Mouse (Mus musculus) heart, embryonic 15.5 days (tissue): Measurements from ENCODE around the gene Gigyf1. TPM values are rescaled to one million over a fixed set of nuclear protein-coding genes. Genes with fewer than 3 reads are reported as not detected.
A peak's percentile ranks its signal among the peaks of the same experiment; 100 is the strongest.

ENCODE experiments used
- ATAC-seq: fragments of 200-750 bp; cut with Nextera tagmentation; replicated peaks from 2 replicates; pipeline ENCODE4 v1.8.0; 2017; ENCODE audit warnings: low read depth, moderate TSS enrichment; ENCODE audit not compliant: insufficient number of reproducible peaks, insufficient read depth, low FRiP score
- H3K27ac ChIP-seq: fragments of 300-500 bp; sonication (generic); 2 replicates; pipeline ENCODE4 v1.5.1; 2015; ENCODE audit warnings: mild to moderate bottlenecking, inconsistent platforms
- H3K27me3 ChIP-seq: fragments of 300-500 bp; sonication (generic); 2 replicates; pipeline ENCODE4 v1.6.1; 2015; ENCODE audit warnings: inconsistent platforms
- H3K36me3 ChIP-seq: fragments of 300-500 bp; sonication (generic); 2 replicates; pipeline ENCODE4 v1.6.1; 2015; ENCODE audit warnings: mild to moderate bottlenecking, inconsistent platforms
- H3K4me1 ChIP-seq: fragments of 300-500 bp; sonication (generic); replicated peaks from 2 replicates; pipeline ENCODE4 v1.6.1; 2015; ENCODE audit warnings: inconsistent platforms
- H3K4me2 ChIP-seq: fragments of 300-500 bp; sonication (generic); 2 replicates; pipeline ENCODE4 v1.6.1; 2015; ENCODE audit warnings: inconsistent platforms, mild to moderate bottlenecking, moderate library complexity
- H3K4me3 ChIP-seq: fragments of 300-500 bp; sonication (generic); 2 replicates; pipeline ENCODE4 v1.5.1; 2015; ENCODE audit warnings: mild to moderate bottlenecking, inconsistent platforms
- H3K9ac ChIP-seq: fragments of 300-500 bp; sonication (generic); 2 replicates; pipeline ENCODE4 v1.6.1; 2015; ENCODE audit warnings: mild to moderate bottlenecking, inconsistent platforms
- H3K9me3 ChIP-seq: fragments of 300-500 bp; sonication (generic); replicated peaks from 2 replicates; pipeline ENCODE4 v1.6.1; 2016; ENCODE audit warnings: inconsistent platforms
- WGBS: fragments of 180-500 bp; shearing (Covaris S2); methylation state at CpG from one replicate; pipeline ENCODE4 v1.1.7; 2015; ENCODE audit warnings: mixed read lengths; 5-methylcytosine and 5-hydroxymethylcytosine counted together
- polyA plus RNA-seq: library from polyadenylated mRNA; unstranded; fragments of >200 nt; fragmentation: Nextera tagmentation; extraction: Ambion mirVana; gene quantifications from 2 replicates; pipeline ENCODE4 v1.2.1, GENCODE M21; 2015

Gigyf1 gene
- 8.9 and 10.4 TPM in 2 replicates for polyA plus RNA-seq

GRCm38 (mm10) chr5:137518436-137518835 lies at the start of gene Gigyf1:
TSS of gene Gigyf1 (plus strand) at chr5:137518548.
- Histone ChIP-seq H3K9ac (no peak within 1 kb of the TSS), H3K27ac (no peak within 1 kb of the TSS), H3K9me3 (no peaks in the 10 kb centered on the region), H3K4me2 (no peak within 1 kb of the TSS), H3K27me3 (no peaks in the 10 kb centered on the region), H3K4me3 (no peak within 1 kb of the TSS), H3K36me3 (peaks cover 52% of the 10 kb centered on the region), H3K4me1 (peaks cover 18% of the 10 kb centered on the region)
- WGBS = 74% methylated on average over 5 of the region's 5 CpGs
- no peak for ATAC-seq

- Histone ChIP-seq H3K4me1 (no peaks in the 10 kb centered on the region), H3K27ac (no peak overlapping the region), H3K36me3 (no peaks in the 10 kb centered on the region), H3K4me2 (no peak overlapping the region), H3K4me3 (no peak overlapping the region), H3K9me3 (no peaks in the 10 kb centered on the region), H3K27me3 (no peaks in the 10 kb centered on the region), H3K9ac (no peak overlapping the region)
- WGBS = 55% methylated on average over 5 of the region's 5 CpGs
- peak; percentile 65 for ATAC-seq
These were observed 46.0 kb upstream of the Gigyf1 start for GRCm38 (mm10) chr5:137472252-137472904.

GRCm38 (mm10) chr5:137474351-137474750 lies 44.0 kb upstream of the Gigyf1 start:
- 61% methylated on average over 2 of the region's 2 CpGs for WGBS
- Histone ChIP-seq H3K4me1 (no peaks in the 10 kb centered on the region), H3K27me3 (no peaks in the 10 kb centered on the region), H3K9ac (no peak overlapping the region), H3K4me2 (no peak overlapping the region), H3K4me3 (no peak overlapping the region), H3K36me3 (no peaks in the 10 kb centered on the region), H3K27ac (no peak overlapping the region), H3K9me3 (no peaks in the 10 kb centered on the region)
- no peak for ATAC-seq

- ATAC-seq = no peak
- Histone ChIP-seq H3K9me3 (no peaks in the 10 kb centered on the region), H3K36me3 (no peaks in the 10 kb centered on the region), H3K4me3 (no peak within 1 kb of the TSS), H3K27ac (no peak within 1 kb of the TSS), H3K4me2 (no peak within 1 kb of the TSS), H3K4me1 (no peaks in the 10 kb centered on the region; the same call in 1 of the 2 replicates), H3K27me3 (no peaks in the 10 kb centered on the region), H3K9ac (no peak within 1 kb of the TSS)
- WGBS = 79% methylated on average over 5 of the region's 5 CpGs
These were observed 41.4 kb upstream of the Gigyf1 start, which contains the start of gene Zan for GRCm38 (mm10) chr5:137476964-137477363. TSS of gene Zan (minus strand) at chr5:137477064.

- Histone ChIP-seq H3K4me1 (peaks cover 3% of the 10 kb centered on the region), H3K27ac (no peak overlapping the region), H3K27me3 (peaks cover 25% of the 10 kb centered on the region), H3K4me3 (no peak overlapping the region), H3K9ac (no peak overlapping the region), H3K9me3 (no peaks in the 10 kb centered on the region), H3K4me2 (no peak overlapping the region), H3K36me3 (no peaks in the 10 kb centered on the region)
- ATAC-seq = no peak
These were observed 37.2 kb upstream of the Gigyf1 start for GRCm38 (mm10) chr5:137481138-137481537.

- Histone ChIP-seq H3K4me3 (no peak overlapping the region), H3K27me3 (peaks cover 33% of the 10 kb centered on the region), H3K27ac (no peak overlapping the region), H3K9me3 (no peaks in the 10 kb centered on the region), H3K4me2 (no peak overlapping the region), H3K4me1 (peaks cover 3% of the 10 kb centered on the region), H3K36me3 (no peaks in the 10 kb centered on the region), H3K9ac (no peak overlapping the region)
- no peak for ATAC-seq
- WGBS = 44% methylated on average over 8 of the region's 8 CpGs
These were observed 36.5 kb upstream of the Gigyf1 start for GRCm38 (mm10) chr5:137481897-137482296.

- H3K4me1 ChIP-seq = peaks cover 3% of the 10 kb centered on the region
- ATAC-seq = no peak
- H3K4me3 ChIP-seq = peak overlapping the region; percentile 7; the same call in 1 of the 2 replicates
- WGBS = 11% methylated on average over 30 of the region's 30 CpGs
- no peaks in the 10 kb centered on the region for H3K9me3 ChIP-seq
- H3K9ac ChIP-seq = no peak overlapping the region
- no peaks in the 10 kb centered on the region for H3K36me3 ChIP-seq
- H3K27me3 ChIP-seq = peaks cover 34% of the 10 kb centered on the region
- peak overlapping the region; percentile 33 for H3K4me2 ChIP-seq
- no peak overlapping the region for H3K27ac ChIP-seq
These were observed 33.1 kb upstream of the Gigyf1 start for GRCm38 (mm10) chr5:137485071-137485850.

GRCm38 (mm10) chr5:137485851-137486155 lies 32.5 kb upstream of the Gigyf1 start:
- no peaks in the 10 kb centered on the region for H3K36me3 ChIP-seq
- WGBS = under 1% methylated on average over 15 of the region's 17 CpGs
- ATAC-seq = no peak
- H3K4me3 ChIP-seq = peak overlapping the region; percentile 7; the same call in 1 of the 2 replicates
- H3K4me2 ChIP-seq = peak overlapping the region; percentile 33
- no peaks in the 10 kb centered on the region for H3K9me3 ChIP-seq
- H3K9ac ChIP-seq = no peak overlapping the region
- peaks cover 3% of the 10 kb centered on the region for H3K4me1 ChIP-seq
- peaks cover 34% of the 10 kb centered on the region for H3K27me3 ChIP-seq
- no peak overlapping the region for H3K27ac ChIP-seq

- Histone ChIP-seq H3K4me1 (peaks cover 3% of the 10 kb centered on the region; the same call in 1 of the 2 replicates), H3K9ac (no peak overlapping the region), H3K27me3 (peaks cover 34% of the 10 kb centered on the region), H3K36me3 (no peaks in the 10 kb centered on the region), H3K27ac (no peak overlapping the region), H3K9me3 (no peaks in the 10 kb centered on the region), H3K4me3 (no peak overlapping the region), H3K4me2 (no peak overlapping the region)
- 80% methylated on average over 7 of the region's 7 CpGs for WGBS
- ATAC-seq = no peak
These were observed 30.7 kb upstream of the Gigyf1 start for GRCm38 (mm10) chr5:137487616-137488015.

GRCm38 (mm10) chr5:137491559-137491958 lies 26.8 kb upstream of the Gigyf1 start:
- Histone ChIP-seq H3K4me3 (no peak overlapping the region), H3K27ac (no peak overlapping the region), H3K36me3 (no peaks in the 10 kb centered on the region), H3K4me1 (no peaks in the 10 kb centered on the region), H3K9me3 (no peaks in the 10 kb centered on the region), H3K27me3 (peaks cover 4% of the 10 kb centered on the region), H3K4me2 (no peak overlapping the region), H3K9ac (no peak overlapping the region)
- 42% methylated on average over 4 of the region's 4 CpGs for WGBS
- ATAC-seq = no peak

- no peak overlapping the region for H3K4me3 ChIP-seq
- no peak overlapping the region for H3K9ac ChIP-seq
- WGBS = 45% methylated on average over 13 of the region's 13 CpGs
- H3K36me3 ChIP-seq = no peaks in the 10 kb centered on the region
- H3K27me3 ChIP-seq = no peaks in the 10 kb centered on the region
- no peak overlapping the region for H3K27ac ChIP-seq
- H3K4me1 ChIP-seq = no peaks in the 10 kb centered on the region
- ATAC-seq = peak; percentile 76; the same call in 1 of the 2 replicates
- no peaks in the 10 kb centered on the region for H3K9me3 ChIP-seq
- H3K4me2 ChIP-seq = no peak overlapping the region
These were observed 24.5 kb upstream of the Gigyf1 start for GRCm38 (mm10) chr5:137493831-137494230.
